Mouse (Mus musculus) forebrain, embryonic 10.5 days (tissue): ENCODE data around the gene Rrp1. TPM values are rescaled to one million over a fixed set of nuclear protein-coding genes. Genes with fewer than 3 reads are reported as not detected.
A peak's percentile ranks its signal among the peaks of the same experiment; 100 is the strongest.

Experiments used
- DNase-seq: peaks from one replicate; pipeline ENCODE4 v3.0.0-alpha.2; 2017; ENCODE audit warnings: low spot score; ENCODE audit errors: extremely low spot score
- H3K27ac ChIP-seq: fragments of 300-500 bp; sonication (generic); 2 replicates; pipeline ENCODE4 v1.5.1; 2016; ENCODE audit warnings: mild to moderate bottlenecking
- H3K27me3 ChIP-seq: fragments of 300-500 bp; sonication (generic); 2 replicates; pipeline ENCODE4 v1.6.1; 2016; ENCODE audit warnings: mild to moderate bottlenecking; ENCODE audit not compliant: poor library complexity, severe bottlenecking
- H3K36me3 ChIP-seq: fragments of 300-500 bp; sonication (generic); replicated peaks from 2 replicates; pipeline ENCODE4 v1.6.1; 2016; ENCODE audit warnings: mild to moderate bottlenecking, moderate library complexity
- H3K4me1 ChIP-seq: fragments of 300-500 bp; sonication (generic); 2 replicates; pipeline ENCODE4 v1.6.1; 2016
- H3K4me3 ChIP-seq: fragments of 300-500 bp; sonication (generic); 2 replicates; pipeline ENCODE4 v1.5.1; 2016; ENCODE audit warnings: mild to moderate bottlenecking, moderate library complexity
- H3K9me3 ChIP-seq: fragments of 300-500 bp; sonication (generic); 2 replicates; pipeline ENCODE4 v1.6.1; 2016; ENCODE audit warnings: mild to moderate bottlenecking, moderate library complexity
- WGBS: fragments of 180-500 bp; shearing (Covaris S2); methylation state at CpG from one replicate; pipeline ENCODE4 v1.1.7; 2016; 5-methylcytosine and 5-hydroxymethylcytosine counted together
- polyA plus RNA-seq: library from polyadenylated mRNA; unstranded; fragments of >200 nt; fragmentation: Nextera tagmentation; extraction: Ambion mirVana; gene quantifications from 2 replicates; pipeline ENCODE4 v1.2.1, GENCODE M21; 2016

The Rrp1 gene
- polyA plus RNA-seq, 1 experiment from 2014 or later = 338 TPM

- H3K36me3 ChIP-seq = peaks cover 38% of the 10 kb centered on the region
- no peaks in the 10 kb centered on the region for H3K27me3 ChIP-seq
- 66% methylated on average over 9 of the region's 9 CpGs for WGBS
- DNase-seq = no peak
- no peaks in the 10 kb centered on the region for H3K9me3 ChIP-seq
- no peaks in the 10 kb centered on the region for H3K4me1 ChIP-seq
- no peak overlapping the region for H3K27ac ChIP-seq
- H3K4me3 ChIP-seq = no peak overlapping the region
Observed at GRCm38 (mm10) chr10:78440812-78441211, 28.0 kb upstream of the Rrp1 start.

- H3K27ac ChIP-seq = no peak overlapping the region
- WGBS = 94% methylated on average over 7 of the region's 7 CpGs
- no peak overlapping the region for H3K4me3 ChIP-seq
- H3K36me3 ChIP-seq = peaks cover 35% of the 10 kb centered on the region
- no peaks in the 10 kb centered on the region for H3K27me3 ChIP-seq
- DNase-seq = no peak
- no peaks in the 10 kb centered on the region for H3K9me3 ChIP-seq
- H3K4me1 ChIP-seq = no peaks in the 10 kb centered on the region
Observed at GRCm38 (mm10) chr10:78439990-78440389, 27.1 kb upstream of the Rrp1 start.

- H3K4me3 ChIP-seq = no peak overlapping the region
- no peak for DNase-seq
- H3K4me1 ChIP-seq = no peaks in the 10 kb centered on the region
- no peaks in the 10 kb centered on the region for H3K27me3 ChIP-seq
- WGBS = 67% methylated on average over 5 of the region's 5 CpGs
- H3K27ac ChIP-seq = no peak overlapping the region
- no peaks in the 10 kb centered on the region for H3K9me3 ChIP-seq
- H3K36me3 ChIP-seq = peaks cover 31% of the 10 kb centered on the region
Observed at GRCm38 (mm10) chr10:78439550-78439949, 26.7 kb upstream of the Rrp1 start.

GRCm38 (mm10) chr10:78438094-78438493 is 25.3 kb upstream of the Rrp1 start:
- Histone ChIP-seq H3K4me1 (no peaks in the 10 kb centered on the region), H3K36me3 (peaks cover 19% of the 10 kb centered on the region), H3K27me3 (no peaks in the 10 kb centered on the region), H3K27ac (no peak overlapping the region), H3K4me3 (no peak overlapping the region), H3K9me3 (no peaks in the 10 kb centered on the region)
- peak; percentile 76 for DNase-seq
- WGBS = 15% methylated on average over 5 of the region's 5 CpGs

- Histone ChIP-seq H3K27ac (no peak overlapping the region), H3K27me3 (no peaks in the 10 kb centered on the region), H3K36me3 (peaks cover 13% of the 10 kb centered on the region), H3K4me1 (no peaks in the 10 kb centered on the region), H3K4me3 (no peak overlapping the region), H3K9me3 (no peaks in the 10 kb centered on the region)
- WGBS = 80% methylated on average over 3 of the region's 3 CpGs
- no peak for DNase-seq
Observed at GRCm38 (mm10) chr10:78432853-78433252, 20.0 kb upstream of the Rrp1 start.

- Histone ChIP-seq H3K9me3 (no peaks in the 10 kb centered on the region), H3K27ac (no peak overlapping the region), H3K4me1 (peaks cover 18% of the 10 kb centered on the region), H3K36me3 (peaks cover 23% of the 10 kb centered on the region), H3K4me3 (no peak overlapping the region), H3K27me3 (no peaks in the 10 kb centered on the region)
- 85% methylated on average over 2 of the region's 2 CpGs for WGBS
- no peak for DNase-seq
Observed at GRCm38 (mm10) chr10:78429776-78430175, 16.9 kb upstream of the Rrp1 start.

- Histone ChIP-seq H3K27ac (no peak overlapping the region), H3K27me3 (no peaks in the 10 kb centered on the region), H3K4me3 (no peak overlapping the region), H3K9me3 (no peaks in the 10 kb centered on the region), H3K4me1 (peaks cover 18% of the 10 kb centered on the region), H3K36me3 (peaks cover 23% of the 10 kb centered on the region)
- WGBS = 86% methylated on average over 5 of the region's 5 CpGs
- DNase-seq = no peak
Observed at GRCm38 (mm10) chr10:78429180-78429579, 16.3 kb upstream of the Rrp1 start.

- Histone ChIP-seq H3K4me1 (peaks cover 18% of the 10 kb centered on the region), H3K4me3 (no peak overlapping the region), H3K27ac (no peak overlapping the region), H3K9me3 (no peaks in the 10 kb centered on the region), H3K27me3 (no peaks in the 10 kb centered on the region), H3K36me3 (peaks cover 23% of the 10 kb centered on the region)
- no peak for DNase-seq
- WGBS = 94% methylated on average over 11 of the region's 11 CpGs
Observed at GRCm38 (mm10) chr10:78428070-78428469, 15.2 kb upstream of the Rrp1 start.

- H3K27me3 ChIP-seq = no peaks in the 10 kb centered on the region
- peaks cover 18% of the 10 kb centered on the region for H3K4me1 ChIP-seq
- no peak for DNase-seq
- peaks cover 23% of the 10 kb centered on the region for H3K36me3 ChIP-seq
- 47% methylated on average over 6 of the region's 6 CpGs for WGBS
- peak overlapping the region; percentile 86 for H3K27ac ChIP-seq
- no peaks in the 10 kb centered on the region for H3K9me3 ChIP-seq
- H3K4me3 ChIP-seq = peak overlapping the region; percentile 73
Observed at GRCm38 (mm10) chr10:78426117-78426735, 13.4 kb upstream of the Rrp1 start.

GRCm38 (mm10) chr10:78425181-78426041 is 12.6 kb upstream of the Rrp1 start, which contains the start of gene Cstb:
Gene Cstb, plus strand, starts transcription at chr10:78425669.
- H3K27me3 ChIP-seq = no peaks in the 10 kb centered on the region
- DNase-seq = peak; percentile 77

GRCm38 (mm10) chr10:78422614-78423013 is 9.8 kb upstream of the Rrp1 start:
- Histone ChIP-seq H3K27me3 (no peaks in the 10 kb centered on the region), H3K36me3 (peaks cover 8% of the 10 kb centered on the region), H3K27ac (no peak overlapping the region), H3K9me3 (no peaks in the 10 kb centered on the region), H3K4me3 (no peak overlapping the region), H3K4me1 (peaks cover 18% of the 10 kb centered on the region)
- DNase-seq = no peak
- 93% methylated on average over 3 of the region's 3 CpGs for WGBS

More at GRCm38 (mm10) chr10:78425181-78426041, 12.6 kb upstream of the Rrp1 start, which contains the start of gene Cstb:
- H3K4me3 ChIP-seq = peak within 1 kb of the TSS; percentile 73
- WGBS = 2% methylated on average over 40 of the region's 40 CpGs
- H3K36me3 ChIP-seq = peaks cover 23% of the 10 kb centered on the region
- peak within 1 kb of the TSS; percentile 86 for H3K27ac ChIP-seq
- peaks cover 18% of the 10 kb centered on the region for H3K4me1 ChIP-seq
- no peaks in the 10 kb centered on the region for H3K9me3 ChIP-seq

- Histone ChIP-seq H3K9me3 (no peaks in the 10 kb centered on the region), H3K4me1 (peaks cover 10% of the 10 kb centered on the region), H3K27me3 (no peaks in the 10 kb centered on the region), H3K36me3 (no peaks in the 10 kb centered on the region), H3K4me3 (no peak overlapping the region), H3K27ac (no peak overlapping the region)
- WGBS = 81% methylated on average over 2 of the region's 2 CpGs
- no peak for DNase-seq
Observed at GRCm38 (mm10) chr10:78420929-78421328, 8.1 kb upstream of the Rrp1 start.

- H3K4me1 ChIP-seq = no peaks in the 10 kb centered on the region
- 90% methylated on average over 2 of the region's 2 CpGs for WGBS
- H3K9me3 ChIP-seq = no peaks in the 10 kb centered on the region
- no peak overlapping the region for H3K4me3 ChIP-seq
- no peaks in the 10 kb centered on the region for H3K36me3 ChIP-seq
- H3K27ac ChIP-seq = no peak overlapping the region
- no peaks in the 10 kb centered on the region for H3K27me3 ChIP-seq
- no peak for DNase-seq
Observed at GRCm38 (mm10) chr10:78418791-78419190, 5.9 kb upstream of the Rrp1 start.
